In the genomic region with DNA sequence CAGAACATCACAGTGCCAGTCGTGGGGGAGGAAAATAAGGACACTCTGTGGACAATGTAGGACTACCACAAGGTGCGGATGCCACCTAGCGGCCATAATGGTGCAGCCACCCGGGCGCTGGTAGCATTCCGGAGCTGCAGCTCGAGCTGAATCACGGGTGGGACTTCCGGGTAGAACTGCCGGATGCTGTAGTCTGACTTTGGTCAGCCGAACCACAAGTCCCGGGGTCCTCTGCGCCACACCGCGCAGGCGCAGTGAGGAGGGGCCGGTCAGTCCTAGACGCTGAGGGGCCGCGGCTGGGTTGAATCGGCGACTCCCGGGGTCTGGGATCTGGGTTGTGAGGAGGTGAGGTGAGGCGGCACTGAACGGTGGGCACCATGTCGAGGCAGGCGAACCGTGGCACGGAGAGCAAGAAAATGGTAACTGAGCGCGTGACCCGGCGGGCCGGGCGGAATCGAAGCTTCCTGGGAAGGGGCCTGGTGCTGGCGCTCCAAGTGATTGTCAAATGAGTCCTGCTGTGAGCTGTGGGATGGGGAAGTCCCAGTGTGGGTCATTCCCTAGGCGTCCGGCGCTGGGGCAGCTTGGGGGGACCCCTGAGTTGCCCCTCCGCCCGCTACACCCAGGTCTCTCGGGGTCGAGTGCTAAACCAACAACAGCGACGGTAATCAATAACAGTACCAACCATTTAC, we compare ENCODE assay signal across 8 mouse cellular contexts. TPM values are rescaled to one million over a fixed set of nuclear protein-coding genes. Genes with fewer than 3 reads are reported as not detected.
DNase-seq lines count a peak whose midpoint lies in the region; ATAC-seq lines count a peak whose summit lies in the region.

TSS of gene Trappc3 (plus strand) at position 207 of the 689 bp plus-strand sequence.

- H3K4me2 ChIP-seq in hindbrain, embryonic 12.5 days (replicated peaks), result peak within 1 kb of the TSS; percentile 83

- peak within 1 kb of the TSS; percentile 76 for H3K9ac ChIP-seq in hindbrain, embryonic 12.5 days

- H3K27me3 ChIP-seq in hindbrain, embryonic 12.5 days, result no peaks in the 10 kb centered on the region

- peak; percentile 100 for DNase-seq in NIH3T3 (ENCODE audit: low read depth)
- DNase-seq in cerebellum, postnatal 10 days, result peak; percentile 100
- peak; percentile 99 for DNase-seq in frontal cortex, postnatal 10 days (ENCODE audit: low spot score in 2 of 2)
- DNase-seq in layer of hippocampus, postnatal 14 days (ENCODE audit: low spot score in 2 of 2), result peak; percentile 100
- DNase-seq in lung, postnatal 14 days, result peak; percentile 100
- peak; percentile 95 for DNase-seq in retina, adult 2 months (ENCODE audit: low read depth, low spot score)
- peak; percentile 98 for DNase-seq in thymus, postnatal 36 days

- H3K9me3 ChIP-seq in hindbrain, embryonic 12.5 days (replicated peaks), result no peaks in the 10 kb centered on the region

- ATAC-seq in hindbrain, embryonic 12.5 days (ENCODE audit: low FRiP score), result peak; percentile 94

- peak within 1 kb of the TSS; percentile 80 for H3K27ac ChIP-seq in hindbrain, embryonic 12.5 days

- under 1% methylated on average over 46 of the region's 46 CpGs for WGBS in hindbrain, embryonic 12.5 days

- peak within 1 kb of the TSS; percentile 66 for H3K4me3 ChIP-seq in hindbrain, embryonic 12.5 days

- peaks cover 52% of the 10 kb centered on the region for H3K4me1 ChIP-seq in hindbrain, embryonic 12.5 days

- no peaks in the 10 kb centered on the region for H3K36me3 ChIP-seq in hindbrain, embryonic 12.5 days

RNA-seq across cellular contexts. Expression of gene Trappc3, which starts in this region (rescaled TPM):
- polyA plus RNA-seq in hindbrain, embryonic 12.5 days (2016; fragmentation: Nextera tagmentation; extraction: Ambion mirVana), result 109 and 113 TPM in 2 replicates
- 10 to 100 TPM; 83.9 to 88.2 TPM for total RNA-seq in layer of hippocampus, postnatal 14 days (2021)

Comparison
In these comparisons a context has a peak if more than half of its experiments do, and no peak if none do; other contexts are left out.
1. Peak in every context shown above with its lines: DNase-seq, ATAC-seq, H3K4me3 ChIP-seq and H3K27ac ChIP-seq.